Mouse (Mus musculus) 3T3-L1 (cell line): ENCODE measurements around the gene Wdr73.
A peak's percentile ranks its signal among the peaks of the same experiment; 100 is the strongest.

ENCODE experiments used
- DNase-seq: peaks from one replicate; pipeline ENCODE4 v3.0.0-alpha.2; 2015; ENCODE audit warnings: low read depth, low spot score

Wdr73 gene

GRCm38 (mm10) chr7:80894815-80895519 is 6.1 kb downstream of the Wdr73 start:
- no peak for DNase-seq

DNA sequence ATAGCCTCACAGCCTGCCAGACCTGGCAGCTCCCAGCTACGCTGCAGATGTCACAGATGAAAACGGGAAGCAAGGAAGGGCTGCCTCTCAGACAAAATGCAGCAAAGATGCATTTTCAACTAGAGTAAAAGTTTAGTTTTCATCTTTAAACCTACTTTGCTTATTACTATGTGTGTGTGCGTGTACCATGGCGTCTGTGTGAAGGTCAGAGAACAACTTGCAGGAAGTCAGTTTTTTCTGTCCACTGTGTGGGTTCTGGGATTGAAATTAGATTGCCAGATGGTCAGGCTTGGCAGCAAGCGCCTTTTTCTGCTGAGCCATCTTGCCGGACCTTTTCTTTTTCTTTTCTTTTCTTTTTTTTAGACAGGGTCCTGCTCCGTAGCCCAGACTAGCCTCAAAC is 6.9 kb downstream of the Wdr73 start:
- DNase-seq, result no peak

DNA sequence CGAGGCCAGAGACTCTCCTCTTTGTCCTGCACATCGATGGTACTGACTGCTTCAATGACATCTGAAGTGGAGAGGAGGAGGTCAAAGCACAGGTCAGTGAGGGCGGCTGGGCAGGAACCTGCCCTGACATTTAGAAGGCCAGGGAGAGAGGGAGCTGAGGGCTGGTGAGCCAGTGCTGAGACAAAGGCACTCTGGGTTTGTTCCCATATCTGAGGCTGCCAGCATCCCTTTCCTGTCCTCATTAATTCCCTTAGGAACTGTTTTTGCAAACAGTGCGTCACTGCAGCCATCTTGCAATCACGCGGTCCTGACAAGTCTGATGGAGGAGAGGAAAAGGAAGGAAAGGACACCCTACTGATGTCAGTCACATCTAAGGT is 7.3 kb downstream of the Wdr73 start:
- DNase-seq, result no peak

DNA sequence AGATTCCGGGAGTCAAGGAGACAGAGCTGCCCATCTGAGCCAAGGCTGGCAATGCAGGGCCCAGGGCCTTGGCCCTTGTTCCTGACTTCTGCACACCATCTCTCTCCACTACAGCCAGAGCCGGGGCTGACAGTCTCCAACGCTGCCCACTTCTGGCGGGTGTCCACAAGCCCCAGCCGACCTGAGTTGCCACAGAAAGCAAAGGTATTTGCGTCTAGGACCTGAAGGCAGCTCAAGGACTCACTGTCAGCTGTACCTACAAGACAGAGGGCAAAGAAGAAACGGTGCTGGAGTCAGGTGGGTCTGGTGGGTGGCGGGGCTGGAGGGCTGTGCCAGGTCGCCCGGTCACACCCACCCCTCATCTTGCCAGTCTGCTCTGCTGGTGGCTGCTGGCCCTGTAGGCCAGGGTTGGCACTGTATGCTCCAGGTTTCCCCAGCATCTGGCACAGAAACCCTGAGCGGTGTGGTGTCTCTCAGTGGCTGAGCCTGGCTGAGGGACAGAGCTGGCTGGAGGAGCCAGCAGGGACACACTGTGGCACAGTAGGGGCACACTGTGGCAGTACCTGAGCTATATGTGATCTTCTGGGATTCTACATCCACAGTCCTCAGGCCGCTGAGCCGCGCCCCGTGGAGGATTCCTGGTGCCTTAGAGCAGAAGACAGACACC is 7.8 kb downstream of the Wdr73 start:
- DNase-seq, result no peak

DNA sequence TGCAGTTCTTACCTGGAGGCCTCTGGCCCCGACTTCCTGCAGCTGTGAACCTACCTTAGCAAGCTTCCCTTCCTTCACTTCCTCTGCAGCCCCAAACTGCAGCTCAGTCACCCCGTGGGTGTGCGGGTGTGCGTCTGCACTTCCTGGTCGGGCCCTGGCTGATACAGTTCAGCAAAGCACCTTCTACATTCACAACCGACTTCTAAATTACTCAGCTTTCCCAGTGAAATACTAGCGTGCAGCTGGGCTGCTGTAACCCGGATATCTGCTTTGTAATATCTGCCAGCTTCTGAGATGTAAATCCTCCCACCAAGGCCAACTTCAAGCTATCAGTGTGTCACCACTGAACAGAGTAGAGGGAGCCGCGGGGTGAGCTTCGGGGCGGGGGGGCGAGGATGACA is 11.2 kb downstream of the Wdr73 start:
- no peak for DNase-seq

DNA sequence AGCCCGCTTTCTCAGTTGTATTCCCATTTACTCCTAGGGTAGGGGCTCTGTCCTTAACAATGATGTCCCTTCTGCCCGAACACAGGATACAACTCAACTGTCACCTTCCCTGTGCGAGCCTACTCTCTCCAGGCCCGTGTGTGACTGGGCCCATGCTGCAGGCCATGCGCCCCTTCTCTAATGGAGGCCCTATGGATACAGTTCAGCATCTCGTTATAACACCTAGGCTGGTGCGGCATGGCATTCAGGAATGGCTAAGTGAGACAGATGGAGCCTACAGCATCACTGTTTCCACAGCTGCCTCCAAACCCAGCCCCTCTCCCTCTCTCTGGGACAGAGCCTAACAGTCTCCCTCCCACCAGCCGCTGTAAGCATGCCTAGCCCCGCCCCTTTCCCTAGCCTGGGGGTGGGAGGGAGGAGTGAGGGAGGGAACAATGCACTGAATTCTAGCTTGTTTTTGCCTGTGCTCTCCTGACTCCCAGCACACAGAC is 12.0 kb downstream of the Wdr73 start:
- peak; percentile 19 for DNase-seq

- peak; percentile 20 for DNase-seq
These were observed 12.5 kb downstream of the Wdr73 start for GRCm38 (mm10) chr7:80888595-80888994.

DNA sequence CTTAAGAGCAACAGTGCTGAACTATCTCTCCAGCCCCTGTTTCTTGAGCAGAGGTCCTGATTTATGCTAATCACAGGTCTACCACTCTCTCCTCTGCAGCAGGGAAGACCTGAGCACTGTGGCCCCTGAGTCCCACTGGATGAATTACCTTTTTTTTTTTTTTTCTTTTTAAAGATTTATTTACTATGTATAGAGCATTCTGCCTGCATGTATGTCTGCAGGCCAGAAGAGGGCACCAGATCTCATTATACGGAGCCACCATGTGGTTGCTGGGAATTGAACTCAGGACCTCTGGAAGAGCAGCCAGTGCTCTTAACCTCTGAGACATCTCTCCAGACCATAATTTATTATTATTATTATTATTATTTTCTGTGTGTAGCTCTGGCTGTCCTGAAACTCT is 15.4 kb downstream of the Wdr73 start:
- peak; percentile 41 for DNase-seq

GRCm38 (mm10) chr7:80882830-80883505 is 18.1 kb downstream of the Wdr73 start:
- DNase-seq, result no peak

DNA sequence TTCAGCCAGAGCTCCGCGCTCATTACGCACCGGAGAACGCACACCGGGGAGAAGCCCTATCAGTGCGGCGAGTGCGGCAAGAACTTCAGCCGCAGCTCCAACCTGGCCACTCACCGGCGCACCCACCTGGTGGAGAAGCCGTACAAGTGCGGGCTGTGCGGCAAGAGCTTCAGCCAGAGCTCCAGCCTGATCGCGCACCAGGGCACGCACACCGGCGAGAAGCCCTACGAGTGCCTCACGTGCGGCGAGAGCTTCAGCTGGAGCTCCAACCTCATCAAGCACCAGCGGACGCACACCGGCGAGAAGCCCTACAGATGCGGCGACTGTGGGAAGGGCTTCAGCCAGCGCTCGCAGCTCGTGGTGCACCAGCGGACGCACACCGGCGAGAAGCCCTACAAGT is 25.3 kb downstream of the Wdr73 start:
- DNase-seq, result no peak

GRCm38 (mm10) chr7:80873631-80874030 is 27.4 kb downstream of the Wdr73 start:
- no peak for DNase-seq

DNA sequence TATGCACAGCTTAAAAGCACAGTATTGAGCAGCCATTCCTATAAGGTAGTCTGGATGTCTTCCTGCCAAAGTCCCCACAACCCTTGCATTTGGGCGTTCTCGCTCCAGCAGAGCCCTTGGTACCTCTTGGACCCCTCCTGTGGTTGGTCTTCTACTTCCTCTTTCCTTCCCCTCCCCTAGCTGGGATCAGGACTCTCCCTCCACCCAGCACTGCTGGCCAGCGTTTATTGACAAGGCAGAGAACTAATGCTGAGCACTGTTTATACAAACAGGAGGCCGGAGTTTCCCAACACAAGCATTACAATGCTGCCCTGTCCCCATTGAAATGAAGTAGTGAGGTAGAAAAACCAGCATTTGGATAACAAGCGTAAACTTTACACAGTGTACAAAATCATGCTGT is 28.0 kb downstream of the Wdr73 start:
- no peak for DNase-seq

- DNase-seq, result no peak
These were observed 32.4 kb downstream of the Wdr73 start for GRCm38 (mm10) chr7:80868686-80869085.

DNA sequence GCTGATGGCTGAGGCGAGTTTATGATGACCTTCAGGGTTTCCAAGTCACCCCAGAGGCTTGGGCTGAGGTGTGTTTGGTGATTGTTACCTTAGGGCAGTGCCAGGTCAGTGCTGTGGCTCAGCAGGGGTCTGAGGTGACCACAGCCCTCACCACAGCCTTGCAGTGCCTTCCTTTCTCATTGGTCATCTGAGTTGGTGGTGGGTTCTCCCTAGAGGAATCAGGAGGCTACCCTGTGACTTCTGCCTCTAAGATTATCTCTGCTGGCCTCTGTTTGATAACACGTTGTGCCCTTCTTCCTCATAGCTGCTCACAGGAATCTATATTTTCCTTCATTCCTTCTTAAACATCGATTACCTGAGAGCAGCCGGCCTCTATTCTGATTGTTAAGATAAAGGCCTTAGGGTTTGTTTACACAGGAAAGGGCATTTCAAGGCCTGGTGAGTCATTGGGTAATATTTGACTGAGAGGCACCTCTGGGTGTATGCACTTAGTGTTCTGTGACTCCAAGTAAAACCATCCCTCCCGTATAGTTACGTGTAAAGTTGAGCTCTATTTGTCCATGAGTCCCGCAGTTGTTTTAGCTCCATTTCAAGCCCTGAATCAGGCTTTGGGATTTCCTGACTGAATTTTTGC is 34.4 kb downstream of the Wdr73 start:
- DNase-seq, result peak; percentile 49

- DNase-seq, result no peak
These were observed 35.5 kb downstream of the Wdr73 start for GRCm38 (mm10) chr7:80865521-80865920.

DNA sequence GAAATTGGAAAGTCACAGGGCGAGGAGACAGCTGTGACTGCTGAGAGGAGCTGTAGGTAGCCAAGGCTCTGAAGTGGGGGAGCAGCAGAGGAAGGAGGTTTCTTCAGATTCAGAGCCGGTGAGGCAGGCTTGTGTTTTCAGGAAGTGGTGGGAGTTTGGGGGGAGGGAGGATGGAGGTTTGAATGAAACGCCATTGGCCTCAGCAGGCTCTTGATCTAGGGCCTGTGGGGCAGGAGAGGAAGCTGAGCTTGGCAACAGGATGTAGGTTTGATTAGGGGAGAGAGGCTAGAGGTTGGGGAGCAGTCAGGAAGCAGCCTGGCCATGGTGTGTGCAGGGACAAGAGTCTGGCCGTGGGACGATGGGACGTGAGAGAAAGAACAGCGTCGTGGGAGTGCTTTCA is 36.2 kb downstream of the Wdr73 start:
- DNase-seq, result no peak

GRCm38 (mm10) chr7:80864151-80864550 is 36.9 kb downstream of the Wdr73 start:
- no peak for DNase-seq

DNA sequence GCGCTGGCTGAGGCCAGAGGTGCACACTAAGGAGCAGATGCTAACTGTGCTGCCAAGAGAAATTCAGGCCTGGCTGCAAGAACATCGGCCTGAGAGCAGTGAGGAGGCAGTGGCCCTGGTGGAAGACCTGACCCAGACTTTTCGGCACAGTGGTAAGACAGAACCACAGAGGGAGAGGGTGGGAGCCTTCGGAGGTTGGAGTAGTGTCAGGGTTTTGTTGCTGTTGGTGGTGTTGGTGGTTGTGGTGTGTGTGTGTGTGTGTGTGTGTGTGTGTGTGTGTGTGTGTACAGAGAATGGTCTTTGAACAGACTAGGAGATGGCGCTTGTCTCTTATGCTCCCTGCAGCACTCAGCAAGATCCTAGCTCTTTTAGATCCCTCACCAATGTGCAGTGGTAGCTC is 37.5 kb downstream of the Wdr73 start:
- no peak for DNase-seq

- no peak for DNase-seq
These were observed 38.6 kb downstream of the Wdr73 start for GRCm38 (mm10) chr7:80862475-80862874.

GRCm38 (mm10) chr7:80860729-80861274 is 40.3 kb downstream of the Wdr73 start, which contains the start of gene Zscan2:
Gene Zscan2, plus strand, starts transcription at chr7:80860920.
- peak; percentile 96 for DNase-seq

DNA sequence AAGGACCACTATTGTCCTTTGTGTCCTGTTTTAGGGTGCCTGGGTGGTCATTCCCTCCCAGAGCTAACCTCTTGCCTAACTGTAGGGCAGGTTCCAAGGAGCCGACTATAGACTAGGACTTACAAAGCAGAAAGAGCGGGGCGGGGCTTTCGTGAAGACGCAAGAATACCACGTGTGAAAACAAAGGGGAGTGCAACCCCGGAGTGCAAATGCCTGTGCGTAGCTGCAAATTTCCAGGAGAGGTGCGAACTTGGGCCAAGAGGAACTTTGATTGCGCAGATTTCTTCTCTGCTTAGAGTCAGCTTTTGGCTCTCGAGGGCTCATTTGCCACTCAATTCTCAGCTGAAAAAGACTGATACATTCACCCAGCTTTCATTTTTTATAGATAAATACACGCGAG is 40.8 kb downstream of the Wdr73 start:
- peak; percentile 64 for DNase-seq

DNA sequence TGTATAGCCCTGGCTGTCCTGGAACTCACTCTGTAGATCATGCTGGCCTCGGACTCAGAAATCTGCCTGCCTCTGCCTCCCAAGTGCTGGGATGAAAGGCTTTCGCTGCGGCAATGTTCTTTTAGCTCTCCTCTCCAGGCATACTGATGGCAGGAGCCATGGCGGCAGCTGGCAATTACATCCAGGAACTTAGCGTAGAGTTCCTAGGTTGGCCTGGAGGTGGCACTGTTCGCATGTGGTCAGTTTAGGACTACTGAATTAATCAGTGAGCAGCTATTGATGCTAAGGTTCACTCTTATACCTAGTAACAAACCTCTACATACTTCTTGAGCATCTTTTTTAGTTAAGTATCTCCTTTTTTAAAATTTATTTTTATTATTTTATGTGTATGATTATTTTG is 43.9 kb downstream of the Wdr73 start:
- peak; percentile 81 for DNase-seq
